Mouse (Mus musculus) brown adipose tissue, adult 24 weeks (tissue): ENCODE data around the gene Yipf6. TPM values are rescaled to one million over a fixed set of nuclear protein-coding genes. Genes with fewer than 3 reads are reported as not detected.
"Not testable (repeated sequence)": the region's sequence is repeated elsewhere in the genome, so short reads cannot be mapped to it uniquely, and the experiment has no call there.

Source experiments
- H3K27ac ChIP-seq: fragments of 200-500 bp; replicated peaks from 2 replicates; pipeline ENCODE4 v1.5.1; 2012; ENCODE audit warnings: low read depth, mild to moderate bottlenecking, low read length
- H3K4me1 ChIP-seq: fragments of 200-500 bp; 2 replicates; pipeline ENCODE4 v1.6.1; 2012; ENCODE audit warnings: low read length, mixed read lengths; ENCODE audit not compliant: control insufficient read depth, insufficient read depth, insufficient read length
- H3K4me3 ChIP-seq: fragments of 200-500 bp; 2 replicates; pipeline ENCODE4 v1.5.1; 2012; ENCODE audit warnings: low read depth, mild to moderate bottlenecking, low read length, moderate library complexity; ENCODE audit not compliant: insufficient read depth
- polyA plus RNA-seq: library from polyadenylated mRNA; stranded (reverse); fragments of >200 nt; gene quantifications from 2 replicates; pipeline ENCODE4 v1.2.4, GENCODE M21; 2012; ENCODE audit not compliant: missing spikeins, insufficient read depth, insufficient read length

The Yipf6 gene
- polyA plus RNA-seq: 18.7 and 24.5 TPM in 2 replicates

DNA sequence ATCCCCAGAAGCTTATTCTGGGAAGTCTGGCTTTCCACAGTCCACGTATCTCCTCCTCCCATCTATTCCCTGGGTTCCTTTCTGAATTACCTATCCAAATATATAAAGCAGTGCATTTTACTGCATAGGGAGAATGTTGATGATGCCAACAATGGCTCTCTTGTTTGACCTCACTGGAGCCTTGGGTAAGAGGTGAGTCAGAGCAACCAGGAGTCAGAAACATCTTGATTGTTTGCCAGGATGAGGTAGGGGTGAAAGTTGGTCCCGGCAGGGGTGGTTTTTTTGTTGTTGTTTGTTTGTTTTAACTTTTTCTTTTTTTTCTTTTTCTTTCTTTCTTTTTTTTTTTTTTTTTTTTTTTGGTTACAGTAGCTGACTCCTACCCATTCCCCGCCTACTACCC, at the start of gene Yipf6:
TSS of gene Yipf6 (plus strand) at position 216 of the 400 bp plus-strand sequence.
- peak within 1 kb of the TSS; percentile 72 for H3K4me3 ChIP-seq
- peak within 1 kb of the TSS; percentile 78 for H3K27ac ChIP-seq
- no peaks in the 10 kb centered on the region for H3K4me1 ChIP-seq

DNA sequence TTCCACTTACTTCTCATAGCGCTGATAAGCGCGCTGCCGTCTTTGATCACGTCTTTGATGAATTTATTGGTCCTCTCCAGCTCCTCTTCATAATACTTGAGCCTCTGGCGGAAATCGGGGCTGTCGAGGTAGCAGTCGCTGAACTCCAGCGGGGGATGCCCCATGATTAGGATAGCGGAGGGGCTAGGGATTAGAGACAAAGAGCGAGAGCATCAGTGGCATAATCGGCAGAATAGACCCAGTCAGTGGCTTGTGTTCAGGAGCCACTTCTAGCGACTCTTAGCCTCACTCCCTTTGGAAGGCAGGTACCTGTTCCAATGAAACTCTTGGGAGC, 46.1 kb upstream of the Yipf6 start:
- Histone ChIP-seq H3K27ac (peak overlapping the region; percentile 92), H3K4me3 (peak overlapping the region; percentile 92), H3K4me1 (peaks cover 7% of the 10 kb centered on the region; the same call in 1 of the 2 replicates)

DNA sequence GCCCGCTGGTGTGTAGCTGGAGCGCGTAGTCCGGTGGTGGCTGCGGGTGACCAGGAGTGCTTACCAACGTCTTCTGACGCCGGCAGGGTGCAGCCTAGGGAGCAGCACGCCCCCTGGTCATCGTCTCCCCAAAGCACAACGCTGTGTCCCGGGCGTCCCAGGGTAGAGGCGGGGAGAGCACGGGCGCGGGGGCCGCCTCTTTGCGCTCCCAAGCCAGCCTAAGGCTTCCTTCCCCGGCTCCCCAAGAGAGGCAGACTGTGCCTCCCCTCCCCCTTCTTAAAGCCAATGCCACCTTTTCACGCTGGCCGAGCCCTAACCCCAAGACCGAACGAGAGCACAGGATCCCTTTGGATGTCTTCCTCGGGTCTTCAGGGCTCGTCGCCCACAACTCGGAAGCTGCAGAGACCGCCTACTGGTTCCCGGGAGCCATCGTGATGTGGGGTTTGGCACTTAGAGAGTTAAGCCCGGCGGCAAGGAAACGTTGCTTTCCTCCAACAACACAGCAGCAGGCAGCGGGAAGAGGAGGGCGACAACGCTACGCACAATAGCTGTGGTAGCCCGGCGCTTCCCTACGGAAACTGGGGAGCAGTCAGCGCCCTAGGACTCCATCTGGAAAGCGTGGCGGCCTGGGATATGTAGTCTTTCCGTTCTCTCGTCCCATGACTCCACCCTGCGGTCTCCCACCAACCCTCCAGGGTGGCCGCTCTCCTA, 45.6 kb upstream of the Yipf6 start, which contains the start of gene Ophn1:
TSS of gene Ophn1 (minus strand) at position 620 of the 711 bp plus-strand sequence.
- Histone ChIP-seq H3K4me3 (peak within 1 kb of the TSS; percentile 92), H3K4me1 (peaks cover 7% of the 10 kb centered on the region; the same call in 1 of the 2 replicates), H3K27ac (peak within 1 kb of the TSS; percentile 92)

DNA sequence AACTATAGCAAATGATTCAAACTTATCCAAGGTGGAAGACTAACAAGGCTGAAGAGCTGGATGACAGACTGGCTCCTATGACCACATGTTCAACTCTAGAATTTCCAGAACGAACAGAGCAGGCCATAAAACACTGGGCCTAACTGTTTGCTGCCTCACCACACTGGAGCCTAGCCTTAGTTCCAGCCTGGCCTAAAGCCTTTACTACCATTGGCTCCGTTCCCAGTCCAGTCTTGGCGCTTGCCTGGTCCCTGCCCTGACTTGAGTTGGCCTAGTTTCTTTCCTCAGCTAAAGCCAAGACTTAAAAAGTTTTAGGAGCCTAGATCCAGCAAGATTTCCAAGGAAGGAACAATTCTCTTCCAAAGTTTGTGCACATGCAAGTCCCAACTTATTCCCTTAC, 37.8 kb upstream of the Yipf6 start:
- H3K27ac ChIP-seq: peak overlapping the region; percentile 30

DNA sequence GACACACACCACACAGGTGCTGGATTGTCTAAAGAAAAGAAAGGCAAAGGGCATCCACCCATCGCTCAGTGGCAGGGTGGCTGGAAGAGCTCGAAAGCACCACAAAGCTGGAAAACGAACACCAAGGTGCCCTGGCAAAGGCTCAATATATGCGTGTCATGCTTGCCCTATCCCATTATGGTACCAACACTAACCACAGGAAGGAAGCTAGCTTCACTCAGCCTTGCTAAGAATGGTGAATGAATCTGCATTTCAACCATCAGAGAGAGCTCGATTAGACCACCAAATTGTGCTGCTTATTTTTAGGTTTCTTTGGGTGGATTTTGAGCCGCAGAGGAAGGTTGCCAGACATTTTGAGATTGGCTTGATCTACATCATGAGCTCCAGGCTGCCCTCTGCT, 31.9 kb upstream of the Yipf6 start:
- Histone ChIP-seq H3K4me3 (no peak overlapping the region), H3K27ac (no peak overlapping the region), H3K4me1 (no peaks in the 10 kb centered on the region)

More for the DNA sequence above, 37.8 kb upstream of the Yipf6 start:
- Histone ChIP-seq H3K4me1 (no peaks in the 10 kb centered on the region), H3K4me3 (no peak overlapping the region)

DNA sequence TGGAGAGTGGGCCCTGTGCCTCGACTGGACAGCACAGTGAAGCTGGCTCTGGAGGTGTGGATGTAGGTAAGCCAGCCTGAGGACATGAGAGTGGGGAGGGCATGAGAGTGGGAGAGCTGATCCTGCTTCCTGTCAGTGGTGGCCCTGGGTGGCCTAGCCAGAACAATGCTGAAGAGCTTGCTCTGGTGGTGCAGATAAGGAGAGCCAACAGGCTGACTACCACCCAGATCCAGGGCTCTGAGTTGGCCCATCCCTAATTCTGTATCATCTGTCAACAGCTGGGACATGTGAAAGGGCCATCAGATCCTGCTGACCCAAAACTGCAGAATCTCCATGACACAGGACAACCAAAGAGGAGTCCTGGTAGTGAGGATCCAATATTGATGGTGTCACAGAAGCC, 27.2 kb upstream of the Yipf6 start:
- H3K4me3 ChIP-seq: no peak overlapping the region

DNA sequence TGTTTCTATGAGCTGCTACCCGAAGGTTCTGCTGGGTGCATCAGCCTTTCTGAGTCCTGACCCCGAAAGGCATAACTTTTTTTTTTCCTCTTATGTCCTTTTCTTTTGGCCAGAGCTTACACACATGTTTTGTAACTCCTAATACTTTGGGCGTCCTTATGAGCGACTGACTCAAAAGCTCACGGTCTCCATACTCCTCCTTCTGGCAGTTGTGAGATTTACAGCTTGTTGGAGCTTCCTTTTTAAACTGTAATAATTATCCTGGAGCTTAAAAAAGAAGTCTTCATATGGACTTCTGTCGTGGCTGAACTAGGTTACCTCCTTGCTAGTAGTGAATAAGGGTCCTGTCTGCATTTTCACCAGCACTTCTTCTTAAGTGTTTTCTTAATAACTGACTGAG, 16.7 kb upstream of the Yipf6 start:
- Histone ChIP-seq H3K4me1 (no peaks in the 10 kb centered on the region), H3K4me3 (no peak overlapping the region), H3K27ac (no peak overlapping the region)

More for the DNA sequence above, 27.2 kb upstream of the Yipf6 start:
- H3K27ac ChIP-seq: no peak overlapping the region
- H3K4me1 ChIP-seq: no peaks in the 10 kb centered on the region

DNA sequence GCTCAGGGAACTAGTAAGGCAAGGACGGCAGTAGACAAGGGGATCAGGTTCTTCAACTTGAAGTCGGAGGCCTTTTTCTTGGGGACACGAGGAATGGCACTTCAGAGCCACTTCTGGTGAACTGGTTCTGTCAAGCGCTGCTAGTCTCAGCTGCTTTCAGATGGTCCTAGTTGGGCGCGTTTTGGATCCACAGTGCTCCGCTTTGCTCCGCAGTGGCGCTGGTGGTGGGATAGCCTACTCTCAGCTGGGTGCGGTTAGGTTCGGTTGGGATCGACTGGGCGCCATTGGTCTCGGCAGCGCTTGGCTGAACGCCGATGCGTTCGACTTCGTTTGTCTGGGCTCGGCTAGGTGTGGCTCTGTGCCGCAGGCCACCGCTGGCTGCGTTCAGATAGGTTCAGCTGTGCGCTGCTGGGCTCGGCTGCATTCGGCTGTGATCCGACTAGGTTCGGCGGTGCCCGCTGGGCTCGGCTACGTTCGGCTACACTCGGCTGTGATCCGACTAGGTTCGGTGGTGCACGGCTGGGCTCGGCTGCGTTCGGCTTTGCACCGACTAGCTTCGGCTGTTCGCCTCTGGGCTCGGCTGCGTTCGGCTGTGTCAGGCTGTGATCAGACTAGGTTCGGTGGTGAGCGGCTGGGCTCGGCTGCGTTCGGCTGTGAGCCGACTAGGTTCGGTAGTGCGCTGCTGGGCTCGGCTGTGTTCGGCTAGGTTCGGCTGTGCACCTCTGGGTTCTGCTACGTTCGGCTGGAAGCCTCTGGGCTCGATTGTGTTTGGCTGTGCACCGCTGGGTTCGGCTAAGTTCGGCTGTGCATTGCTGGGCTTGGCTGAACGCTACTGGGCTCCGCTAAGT, 815 bp downstream of the Yipf6 start:
- Histone ChIP-seq H3K4me1 (no peaks in the 10 kb centered on the region), H3K4me3 (peak overlapping the region; percentile 72), H3K27ac (peak overlapping the region; percentile 83)

DNA sequence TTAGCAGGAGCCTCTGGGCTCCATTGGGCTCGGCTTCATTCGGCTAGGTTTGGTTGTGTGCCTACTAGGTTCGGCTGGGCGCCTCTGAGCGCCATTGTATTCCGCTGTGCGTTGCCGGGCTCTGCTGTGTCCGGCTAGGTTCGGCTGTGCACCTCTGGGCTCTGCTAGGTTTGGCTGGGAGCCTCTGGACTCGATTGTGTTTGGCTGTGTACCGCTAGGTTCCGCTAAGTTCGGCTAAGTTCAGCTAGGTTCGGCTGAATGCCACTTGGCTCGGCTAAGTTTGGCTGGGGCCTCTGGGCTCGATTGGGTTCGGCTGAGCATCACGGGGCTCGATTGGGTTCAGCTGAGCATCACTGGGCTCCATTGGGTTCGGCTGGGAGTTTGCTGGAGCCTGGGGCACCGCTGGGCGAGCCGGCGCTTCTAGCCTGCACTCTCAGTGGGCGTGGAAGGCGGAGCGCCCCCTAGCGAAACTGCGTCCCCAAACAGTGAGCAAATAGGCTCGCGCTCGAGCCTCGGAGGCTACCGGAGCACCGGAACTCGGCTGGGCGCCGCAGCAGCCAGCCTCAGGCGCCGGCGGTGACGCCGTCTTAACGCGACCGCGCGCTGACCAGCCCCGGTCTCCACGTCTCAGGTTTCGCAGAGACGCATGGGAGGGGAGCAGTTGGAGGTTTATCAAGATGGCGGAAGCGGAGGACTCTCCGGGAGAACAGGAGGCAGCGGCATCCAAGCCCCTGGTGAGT, 1.6 kb downstream of the Yipf6 start:
- no peaks in the 10 kb centered on the region for H3K4me1 ChIP-seq
- H3K4me3 ChIP-seq: peak overlapping the region; percentile 72
- peak overlapping the region; percentile 83 for H3K27ac ChIP-seq

DNA sequence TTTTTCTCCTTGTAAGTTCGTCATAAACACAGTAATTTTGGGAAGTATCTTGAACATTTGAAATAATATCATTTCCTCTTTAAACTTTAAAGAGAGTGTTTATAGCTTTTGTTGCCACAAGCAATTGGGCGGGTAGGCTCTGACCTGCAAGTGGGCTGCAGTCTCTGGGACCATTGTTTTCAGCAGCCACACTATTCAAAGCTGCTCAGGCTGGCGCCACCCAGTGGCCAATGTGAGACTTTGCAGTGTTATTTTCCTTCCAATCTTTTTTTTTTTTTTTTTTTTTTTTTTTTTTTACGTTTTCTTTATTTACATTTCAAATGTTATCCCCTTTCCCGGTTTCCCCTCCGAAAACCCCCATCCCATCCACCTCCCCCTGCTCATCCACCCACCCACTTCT, 17.8 kb downstream of the Yipf6 start:
- Histone ChIP-seq H3K4me3 (no peak overlapping the region), H3K4me1 (no peaks in the 10 kb centered on the region), H3K27ac (no peak overlapping the region)

DNA sequence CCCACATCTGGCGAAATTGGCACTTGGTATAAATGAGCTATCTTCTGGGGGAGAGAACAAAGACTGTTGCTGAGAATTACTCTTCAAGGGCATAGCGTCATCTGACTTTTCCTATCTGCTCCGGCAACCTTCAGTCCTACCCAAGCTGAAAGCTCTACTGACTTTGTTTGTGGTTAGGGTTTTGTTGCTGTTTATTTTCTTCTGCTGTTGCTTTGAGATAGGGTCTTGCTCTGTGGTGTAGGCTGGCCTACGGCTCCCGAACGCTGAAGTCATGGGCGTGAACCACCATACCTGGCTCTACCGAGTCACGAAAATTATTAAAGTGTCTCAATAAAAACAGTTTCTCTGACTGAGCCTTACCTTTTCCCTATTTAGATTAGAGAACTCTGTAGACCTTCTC, 22.2 kb downstream of the Yipf6 start:
- no peaks in the 10 kb centered on the region for H3K4me1 ChIP-seq
- H3K4me3 ChIP-seq: no peak overlapping the region
- H3K27ac ChIP-seq: no peak overlapping the region

DNA sequence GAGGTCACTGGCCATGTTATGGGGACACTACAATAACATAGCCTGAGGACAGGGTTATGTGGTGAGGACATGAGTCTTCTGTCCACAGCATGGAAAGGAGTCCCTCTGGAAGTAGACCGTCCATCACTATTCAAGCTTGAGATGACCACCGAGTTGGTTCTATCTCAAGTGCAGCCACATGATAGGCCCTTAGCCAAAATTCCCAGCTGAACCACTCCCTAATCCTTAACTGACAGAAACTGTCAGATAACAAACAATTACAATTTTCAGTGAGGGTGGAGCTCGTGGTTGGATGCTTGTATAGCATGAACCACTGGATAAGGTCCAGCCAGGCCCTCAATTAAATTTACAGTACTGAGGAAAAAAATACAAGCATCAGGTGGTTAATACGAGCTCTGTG, 22.9 kb downstream of the Yipf6 start:
- Histone ChIP-seq H3K4me1 (no peaks in the 10 kb centered on the region), H3K4me3 (no peak overlapping the region), H3K27ac (no peak overlapping the region)

DNA sequence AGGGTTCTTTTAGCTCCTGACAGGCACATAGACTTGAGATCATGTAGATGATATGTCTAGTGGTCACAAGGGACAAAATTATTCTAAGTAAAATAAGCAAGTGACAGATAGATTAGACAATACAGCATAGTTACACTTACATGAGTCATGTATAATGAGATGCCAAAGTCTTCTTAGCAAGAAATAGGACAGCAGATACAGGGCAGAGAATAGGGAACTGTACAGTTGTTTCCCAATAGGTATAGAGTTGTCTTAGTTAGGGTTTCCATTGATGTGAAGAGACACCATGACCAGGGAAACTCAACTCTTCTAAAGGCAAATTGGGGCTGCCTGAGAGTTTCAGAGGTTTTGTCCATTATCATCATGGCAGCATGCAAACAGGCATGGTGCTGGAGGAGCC, 27.6 kb downstream of the Yipf6 start:
- Histone ChIP-seq H3K4me3 (no peak overlapping the region), H3K27ac (no peak overlapping the region), H3K4me1 (no peaks in the 10 kb centered on the region)

DNA sequence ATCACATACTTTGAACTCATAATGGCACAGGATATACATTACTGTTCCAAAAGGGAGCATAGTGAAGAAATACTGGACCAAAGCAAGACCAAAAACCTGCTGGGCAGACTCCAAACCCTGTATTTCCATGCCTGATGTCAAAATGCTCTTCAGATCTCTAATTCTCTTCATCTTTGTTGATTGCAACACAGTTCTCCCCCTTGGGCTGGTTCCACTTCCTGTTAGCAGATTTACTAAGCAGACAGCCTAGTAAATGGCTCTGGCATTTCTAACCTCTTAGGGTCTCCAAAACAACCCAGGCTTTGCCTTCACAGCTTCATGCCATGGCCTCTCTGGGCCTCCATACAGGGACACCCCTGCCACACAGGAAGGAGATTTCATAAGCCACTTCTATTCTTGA, 28.4 kb downstream of the Yipf6 start:
- H3K4me1 ChIP-seq: no peaks in the 10 kb centered on the region
- no peak overlapping the region for H3K27ac ChIP-seq
- no peak overlapping the region for H3K4me3 ChIP-seq

DNA sequence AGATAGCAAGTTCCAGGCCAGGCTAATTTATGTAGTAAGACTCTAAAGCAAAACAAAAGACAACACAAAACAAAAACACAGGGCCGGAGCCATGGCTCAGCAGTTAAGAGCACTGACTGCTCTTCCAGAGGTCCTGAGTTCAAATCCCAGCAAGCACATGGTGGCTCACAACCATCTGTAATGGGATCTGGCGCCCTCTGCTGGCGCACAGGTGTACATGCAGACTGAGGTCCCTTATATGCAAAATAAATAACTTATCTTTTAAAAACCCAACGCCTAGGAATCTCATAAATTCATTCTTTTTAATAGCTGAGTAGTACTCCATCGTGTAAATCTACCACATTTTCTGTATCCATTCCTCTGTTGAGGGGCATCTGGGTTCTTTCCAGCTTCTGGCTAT, 50.5 kb downstream of the Yipf6 start:
- not testable (repeated sequence) for H3K4me1 ChIP-seq, H3K4me3 ChIP-seq, H3K27ac ChIP-seq
